Mouse (Mus musculus) intestine, embryonic 16.5 days (tissue): ENCODE measurements around the gene Utp11. TPM values are rescaled to one million over a fixed set of nuclear protein-coding genes. Genes with fewer than 3 reads are reported as not detected.
A peak's percentile ranks its signal among the peaks of the same experiment; 100 is the strongest.

Source experiments
- ATAC-seq: fragments of 200-750 bp; cut with Nextera tagmentation; 2 replicates; pipeline ENCODE4 v1.8.0; 2017; ENCODE audit warnings: moderate TSS enrichment, moderate library complexity
- H3K27ac ChIP-seq: fragments of 300-500 bp; sonication (generic); 2 replicates; pipeline ENCODE4 v1.5.1; 2014; ENCODE audit warnings: mild to moderate bottlenecking, low read length
- H3K27me3 ChIP-seq: fragments of 300-500 bp; sonication (generic); replicated peaks from 2 replicates; pipeline ENCODE4 v1.6.1; 2014; ENCODE audit warnings: low read length, control low read depth, mixed read lengths; ENCODE audit not compliant: control insufficient read depth, insufficient read depth
- H3K36me3 ChIP-seq: fragments of 300-500 bp; sonication (generic); 2 replicates; pipeline ENCODE4 v1.6.1; 2014; ENCODE audit warnings: low read length, control low read depth; ENCODE audit not compliant: control insufficient read depth, insufficient read depth
- H3K4me1 ChIP-seq: fragments of 300-500 bp; sonication (generic); 2 replicates; pipeline ENCODE4 v1.6.1; 2014; ENCODE audit warnings: low read length, control low read depth, mixed read lengths; ENCODE audit not compliant: control insufficient read depth, insufficient read depth
- H3K4me2 ChIP-seq: fragments of 300-500 bp; sonication (generic); 2 replicates; pipeline ENCODE4 v1.6.1; 2014; ENCODE audit warnings: low read depth, low read length, control low read depth
- H3K4me3 ChIP-seq: fragments of 300-500 bp; sonication (generic); 2 replicates; pipeline ENCODE4 v1.5.1; 2014; ENCODE audit warnings: mild to moderate bottlenecking, low read length
- H3K9ac ChIP-seq: fragments of 300-500 bp; sonication (generic); 2 replicates; pipeline ENCODE4 v1.6.1; 2014; ENCODE audit warnings: low read depth, low read length
- H3K9me3 ChIP-seq: fragments of 300-500 bp; sonication (generic); 2 replicates; pipeline ENCODE4 v1.6.1; 2016; ENCODE audit warnings: low read length, control low read depth; ENCODE audit not compliant: control insufficient read depth
- WGBS: fragments of 180-500 bp; shearing (Covaris S2); extraction: QIAGEN DNeasy Blood & Tissue Kit; methylation state at CpG from one replicate; pipeline ENCODE4 v1.1.7; 2014; 5-methylcytosine and 5-hydroxymethylcytosine counted together
- polyA plus RNA-seq: library from polyadenylated mRNA; unstranded; fragments of >200 nt; fragmentation: Nextera tagmentation; extraction: Ambion mirVana; gene quantifications from 2 replicates; pipeline ENCODE4 v1.2.1, GENCODE M21; 2015

The Utp11 gene
- polyA plus RNA-seq, 1 experiment from 2014 or later: 58.6 TPM

GRCm38 (mm10) chr4:124664185-124664584, 29.2 kb downstream of the Utp11 start:
- H3K4me1 ChIP-seq: peaks cover 4% of the 10 kb centered on the region; the same call in 1 of the 2 replicates
- no peak overlapping the region for H3K4me2 ChIP-seq
- no peaks in the 10 kb centered on the region for H3K36me3 ChIP-seq
- H3K9ac ChIP-seq: no peak overlapping the region
- 68% methylated on average over 9 of the region's 9 CpGs for WGBS
- ATAC-seq: no peak
- no peak overlapping the region for H3K27ac ChIP-seq
- H3K27me3 ChIP-seq: peaks cover 56% of the 10 kb centered on the region
- no peaks in the 10 kb centered on the region for H3K9me3 ChIP-seq
- no peak overlapping the region for H3K4me3 ChIP-seq

GRCm38 (mm10) chr4:124663034-124663433, 30.4 kb downstream of the Utp11 start:
- Histone ChIP-seq H3K4me2 (no peak overlapping the region), H3K4me3 (no peak overlapping the region), H3K36me3 (no peaks in the 10 kb centered on the region), H3K27ac (no peak overlapping the region), H3K9me3 (no peaks in the 10 kb centered on the region), H3K4me1 (peaks cover 12% of the 10 kb centered on the region), H3K9ac (no peak overlapping the region), H3K27me3 (peaks cover 61% of the 10 kb centered on the region)
- 53% methylated on average over 3 of the region's 3 CpGs for WGBS
- ATAC-seq: no peak

- H3K27me3 ChIP-seq: peaks cover 83% of the 10 kb centered on the region
- no peak overlapping the region for H3K4me2 ChIP-seq
- ATAC-seq: no peak
- H3K4me3 ChIP-seq: no peak overlapping the region
- no peak overlapping the region for H3K27ac ChIP-seq
- H3K9me3 ChIP-seq: no peaks in the 10 kb centered on the region
- WGBS: 46% methylated on average over 3 of the region's 3 CpGs
- H3K4me1 ChIP-seq: peaks cover 23% of the 10 kb centered on the region
- H3K9ac ChIP-seq: no peak overlapping the region
- H3K36me3 ChIP-seq: no peaks in the 10 kb centered on the region
Measured at GRCm38 (mm10) chr4:124660603-124661002, 32.8 kb downstream of the Utp11 start.

GRCm38 (mm10) chr4:124659251-124660217, 33.9 kb downstream of the Utp11 start:
- Histone ChIP-seq H3K27me3 (peaks cover 85% of the 10 kb centered on the region), H3K4me2 (peak overlapping the region; percentile 12; the same call in 1 of the 2 replicates), H3K4me1 (peaks cover 23% of the 10 kb centered on the region), H3K9ac (no peak overlapping the region), H3K36me3 (no peaks in the 10 kb centered on the region), H3K27ac (no peak overlapping the region), H3K4me3 (peak overlapping the region; percentile 29), H3K9me3 (no peaks in the 10 kb centered on the region)
- ATAC-seq: no peak
- 3% methylated on average over 68 of the region's 68 CpGs for WGBS

GRCm38 (mm10) chr4:124658412-124658851, 35.0 kb downstream of the Utp11 start:
- no peaks in the 10 kb centered on the region for H3K9me3 ChIP-seq
- WGBS: 1% methylated on average over 39 of the region's 39 CpGs
- peaks cover 90% of the 10 kb centered on the region for H3K27me3 ChIP-seq
- peaks cover 23% of the 10 kb centered on the region for H3K4me1 ChIP-seq
- ATAC-seq: no peak
- H3K27ac ChIP-seq: no peak overlapping the region
- peak overlapping the region; percentile 96; the same call in 1 of the 2 replicates for H3K4me2 ChIP-seq
- H3K4me3 ChIP-seq: peak overlapping the region; percentile 66
- no peaks in the 10 kb centered on the region for H3K36me3 ChIP-seq
- H3K9ac ChIP-seq: no peak overlapping the region

DNA sequence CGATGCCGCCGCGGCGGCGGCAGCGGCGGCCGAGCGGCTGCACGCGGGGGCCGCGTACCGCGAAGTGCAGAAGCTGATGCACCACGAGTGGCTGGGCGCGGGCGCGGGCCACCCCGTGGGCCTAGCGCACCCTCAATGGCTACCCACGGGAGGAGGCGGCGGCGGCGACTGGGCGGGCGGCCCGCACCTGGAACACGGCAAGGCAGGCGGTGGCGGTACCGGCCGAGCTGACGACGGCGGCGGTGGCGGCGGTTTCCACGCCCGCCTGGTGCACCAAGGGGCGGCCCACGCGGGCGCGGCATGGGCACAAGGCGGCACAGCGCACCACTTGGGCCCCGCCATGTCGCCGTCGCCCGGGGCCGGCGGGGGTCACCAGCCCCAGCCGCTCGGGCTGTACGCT, 35.6 kb downstream of the Utp11 start:
- ATAC-seq: no peak; the same call in 1 of the 2 replicates

DNA sequence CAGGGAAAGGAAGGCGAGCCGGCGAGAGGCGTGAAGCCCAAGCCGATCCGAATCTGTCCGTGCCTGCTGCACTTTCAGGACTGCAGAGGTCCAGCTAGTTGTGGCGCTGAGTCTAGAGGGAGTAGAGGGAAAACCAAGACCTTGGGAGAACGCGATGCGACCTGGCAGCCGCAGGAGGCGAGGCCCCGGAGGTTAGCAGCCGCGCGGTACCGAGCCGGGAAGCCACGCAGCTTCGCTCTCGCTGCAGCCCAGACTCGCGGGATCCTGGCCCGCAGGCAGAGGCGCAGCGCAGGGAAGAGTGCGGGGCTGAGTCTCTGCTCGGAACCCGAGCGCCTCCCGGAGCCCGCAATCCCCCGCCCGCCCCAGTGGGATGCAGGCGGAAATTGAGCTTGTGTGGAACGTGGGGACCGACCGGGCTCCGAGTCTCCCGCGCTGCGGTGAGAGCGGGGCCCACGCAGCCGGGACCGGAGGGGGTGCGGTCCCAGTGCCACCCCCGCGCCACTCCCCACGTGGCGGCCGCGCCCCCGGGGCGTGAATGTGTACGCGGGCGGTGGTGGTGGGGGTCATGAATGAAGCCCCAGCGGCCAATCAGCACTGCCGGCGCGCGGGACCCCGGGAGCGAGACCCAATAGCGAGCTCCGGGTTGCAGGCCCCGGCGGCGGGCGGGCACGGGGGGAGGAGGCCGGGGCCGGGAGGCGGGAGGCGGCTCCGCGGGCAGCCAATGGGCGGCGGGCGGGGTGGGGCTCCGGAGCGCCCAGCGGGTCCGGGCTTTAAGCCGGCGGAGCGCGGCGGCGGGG, 36.3 kb downstream of the Utp11 start:
- WGBS: 1% methylated on average over 86 of the region's 92 CpGs
- Histone ChIP-seq H3K27me3 (peaks cover 80% of the 10 kb centered on the region), H3K4me2 (peak overlapping the region; percentile 96), H3K4me1 (peaks cover 23% of the 10 kb centered on the region), H3K27ac (no peak overlapping the region), H3K9ac (peak overlapping the region; percentile 64), H3K4me3 (peak overlapping the region; percentile 66), H3K36me3 (no peaks in the 10 kb centered on the region), H3K9me3 (no peaks in the 10 kb centered on the region)
- peak; percentile 94 for ATAC-seq

More for the DNA sequence above, 35.6 kb downstream of the Utp11 start:
- Histone ChIP-seq H3K36me3 (no peaks in the 10 kb centered on the region), H3K4me3 (peak overlapping the region; percentile 66), H3K9me3 (no peaks in the 10 kb centered on the region), H3K9ac (peak overlapping the region; percentile 51; the same call in 1 of the 2 replicates), H3K27me3 (peaks cover 84% of the 10 kb centered on the region), H3K4me1 (peaks cover 23% of the 10 kb centered on the region), H3K4me2 (peak overlapping the region; percentile 96), H3K27ac (no peak overlapping the region)
- 0% methylated on average over 28 of the region's 61 CpGs for WGBS

GRCm38 (mm10) chr4:124656518-124656853, 36.9 kb downstream of the Utp11 start, which contains the start of gene Pou3f1:
Gene Pou3f1 (plus strand): TSS chr4:124656807.
- Histone ChIP-seq H3K9me3 (no peaks in the 10 kb centered on the region), H3K27ac (no peak within 1 kb of the TSS), H3K4me2 (peak within 1 kb of the TSS; percentile 96), H3K4me1 (peaks cover 23% of the 10 kb centered on the region), H3K36me3 (no peaks in the 10 kb centered on the region), H3K27me3 (peaks cover 74% of the 10 kb centered on the region), H3K9ac (peak within 1 kb of the TSS; percentile 64), H3K4me3 (peak within 1 kb of the TSS; percentile 66)
- WGBS: 1% methylated on average over 15 of the region's 15 CpGs
- no peak; the same call in 1 of the 2 replicates for ATAC-seq

DNA sequence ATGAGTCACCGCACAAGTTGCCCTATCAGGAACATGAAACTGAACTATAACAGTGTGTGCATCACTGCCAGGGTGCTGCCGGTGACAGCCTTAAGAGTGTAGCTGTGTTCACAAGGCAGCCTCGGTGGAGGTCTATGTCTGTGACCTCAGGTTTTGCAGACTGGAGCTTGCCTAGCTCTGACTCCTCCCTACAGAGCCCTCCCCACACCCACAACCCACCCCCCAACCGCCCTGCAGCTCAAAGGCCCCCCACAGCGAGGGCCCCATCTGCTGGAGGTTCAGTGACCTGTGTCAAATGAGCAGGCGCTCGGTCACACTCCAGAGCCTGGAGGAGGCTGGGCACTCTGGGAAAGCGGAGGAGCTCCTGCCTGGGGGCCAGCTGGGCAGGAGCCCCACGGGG, 40.5 kb downstream of the Utp11 start:
- no peak for ATAC-seq

More for the DNA sequence above, 40.5 kb downstream of the Utp11 start:
- no peak overlapping the region for H3K27ac ChIP-seq
- no peak overlapping the region for H3K9ac ChIP-seq
- no peaks in the 10 kb centered on the region for H3K36me3 ChIP-seq
- H3K4me1 ChIP-seq: peaks cover 10% of the 10 kb centered on the region
- no peak overlapping the region for H3K4me2 ChIP-seq
- 13% methylated on average over 9 of the region's 9 CpGs for WGBS
- H3K9me3 ChIP-seq: no peaks in the 10 kb centered on the region
- H3K27me3 ChIP-seq: peaks cover 48% of the 10 kb centered on the region
- no peak overlapping the region for H3K4me3 ChIP-seq
